Mouse (Mus musculus): ENCODE results near the gene Vgf.

- no peak for TF ChIP-seq CTCF (IDR thresholded peaks at IDR 0.05; ENCODE audit: control insufficient read depth, insufficient read depth, insufficient replicate concordance, low read depth, low read length)
- TF ChIP-seq POLR2A (IDR thresholded peaks at IDR 0.05; ENCODE audit: control insufficient read depth, low read depth, low read length) = no peak
Observed at GRCm38 (mm10) chr5:137078616-137079015, 52.4 kb downstream of the Vgf start.

All from testis, adult 2 months (tissue).